Mouse (Mus musculus): ENCODE data around the gene Marcksl1.
"Not testable (repeated sequence)": the region's sequence is repeated elsewhere in the genome, so short reads cannot be mapped to it uniquely, and the experiment has no call there.

DNA sequence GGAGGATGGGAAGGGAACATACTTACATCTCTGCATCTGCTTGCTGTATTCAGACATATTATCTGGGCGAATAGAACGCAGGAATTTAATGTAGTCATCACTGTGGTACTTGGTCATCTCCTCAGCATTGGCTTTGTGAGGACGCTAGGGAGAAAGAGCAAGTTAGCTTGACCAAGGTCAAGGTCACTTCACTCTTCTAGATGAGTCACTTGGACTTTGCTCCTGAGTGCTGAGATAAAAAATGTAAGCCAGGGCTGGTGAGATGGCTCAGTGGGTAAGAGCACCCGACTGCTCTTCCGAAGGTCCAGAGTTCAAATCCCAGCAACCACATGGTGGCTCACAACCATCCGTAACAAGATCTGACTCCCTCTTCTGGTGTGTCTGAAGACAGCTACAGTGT lies 15.5 kb downstream of the Marcksl1 start:
- TF ChIP-seq NELFE, HCFC1 (IDR thresholded peaks at IDR 0.05; ENCODE audit: low read depth, low read length): not testable (repeated sequence)
